Mouse (Mus musculus): ENCODE results near the gene Aebp2. TPM values are rescaled to one million over a fixed set of nuclear protein-coding genes. Genes with fewer than 3 reads are reported as not detected.
"Not testable (repeated sequence)": the region's sequence is repeated elsewhere in the genome, so short reads cannot be mapped to it uniquely, and the experiment has no call there.

Aebp2 gene
- polyA plus RNA-seq (2012; rRNA removed) = 46.4 and 47.9 TPM in 2 replicates

GRCm38 (mm10) chr6:140622391-140623225, at the start of gene Aebp2:
TSS of gene Aebp2 (plus strand) at chr6:140622663.
- H3K27ac ChIP-seq (ENCODE audit: insufficient read depth, low read length) = peak within 1 kb of the TSS; percentile 93
- WGBS = 48% methylated on average over 30 of the region's 30 CpGs
- TF ChIP-seq CTCF (IDR thresholded peaks at IDR 0.05; ENCODE audit: borderline replicate concordance, insufficient read depth, low read depth, low read length) (no peak), POLR2A (IDR thresholded peaks at IDR 0.05; ENCODE audit: borderline replicate concordance, insufficient read depth, low read length) (no peak)
- peaks cover 2% of the 10 kb centered on the region; the same call in 1 of the 2 replicates for H3K4me1 ChIP-seq (ENCODE audit: control insufficient read depth, insufficient read depth, low read length)
- no peaks in the 10 kb centered on the region for H3K27me3 ChIP-seq (ENCODE audit: control insufficient read depth, insufficient read depth, low read length)
- H3K4me3 ChIP-seq (replicated peaks; ENCODE audit: insufficient read depth, low read depth, low read length) = peak within 1 kb of the TSS; percentile 59
- DNase-seq = peak in 1 of 2 experiments; percentile 40

DNA sequence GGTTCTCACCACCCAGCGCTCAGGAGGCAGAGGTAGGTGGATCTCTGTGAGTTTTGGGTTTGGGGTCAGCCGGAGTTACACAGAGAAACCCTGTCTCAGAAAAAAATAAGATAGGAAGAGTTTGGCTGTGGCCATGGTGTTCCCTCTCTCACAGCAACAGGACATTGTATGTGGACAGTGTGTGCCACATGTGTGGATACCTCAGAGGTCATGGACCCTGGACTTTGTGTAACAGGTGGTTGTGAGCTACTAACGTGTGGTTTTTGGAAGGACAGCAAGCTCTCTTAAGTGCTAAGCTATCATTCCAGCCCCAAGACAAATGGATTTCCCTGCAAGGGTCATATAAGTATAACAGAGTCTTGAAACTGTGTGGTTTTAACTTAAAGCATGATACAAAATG, 47.5 kb upstream of the Aebp2 start:
- Histone ChIP-seq H3K4me3 (replicated peaks; ENCODE audit: insufficient read depth, low read depth, low read length) (no peak overlapping the region), H3K27ac (ENCODE audit: insufficient read depth, low read length) (no peak overlapping the region), H3K4me1 (ENCODE audit: control insufficient read depth, insufficient read depth, low read length) (peaks cover 4% of the 10 kb centered on the region; the same call in 1 of the 2 replicates), H3K27me3 (ENCODE audit: control insufficient read depth, insufficient read depth, low read length) (no peaks in the 10 kb centered on the region)
- DNase-seq = no peak
- 93% methylated on average over 3 of the region's 3 CpGs for WGBS
- TF ChIP-seq POLR2A (IDR thresholded peaks at IDR 0.05; ENCODE audit: borderline replicate concordance, insufficient read depth, low read length) (no peak), CTCF (IDR thresholded peaks at IDR 0.05; ENCODE audit: borderline replicate concordance, insufficient read depth, low read depth, low read length) (no peak)

DNA sequence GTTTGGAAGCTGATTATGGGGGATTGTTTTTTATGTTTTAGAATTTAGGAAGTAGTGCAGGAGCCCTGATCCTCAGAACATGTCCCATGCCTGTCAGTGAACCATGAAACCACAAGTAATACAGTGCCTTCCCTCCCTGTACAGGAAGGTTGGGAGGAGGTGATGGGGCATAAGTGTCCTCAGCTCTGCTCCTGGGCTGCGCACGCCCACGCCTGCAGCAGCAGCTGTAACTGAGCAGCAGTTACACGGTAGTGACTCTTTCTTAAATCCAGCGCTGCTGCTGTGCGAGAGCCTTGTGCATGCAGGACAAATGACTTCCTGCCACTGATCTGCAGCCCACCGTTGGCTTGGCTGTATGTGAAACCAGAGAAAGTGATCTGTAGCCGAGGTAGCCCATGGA, 46.3 kb upstream of the Aebp2 start:
- no peak overlapping the region for H3K27ac ChIP-seq (ENCODE audit: insufficient read depth, low read length)
- 87% methylated on average over 8 of the region's 8 CpGs for WGBS

GRCm38 (mm10) chr6:140576961-140577821, 45.3 kb upstream of the Aebp2 start:
- DNase-seq = no peak
- TF ChIP-seq CTCF (IDR thresholded peaks at IDR 0.05; ENCODE audit: borderline replicate concordance, insufficient read depth, low read depth, low read length) (peak; percentile 4; the same call in 1 of the 2 replicates), POLR2A (IDR thresholded peaks at IDR 0.05; ENCODE audit: borderline replicate concordance, insufficient read depth, low read length) (no peak)
- H3K4me3 ChIP-seq (replicated peaks; ENCODE audit: insufficient read depth, low read depth, low read length) = no peak overlapping the region
- no peaks in the 10 kb centered on the region for H3K27me3 ChIP-seq (ENCODE audit: control insufficient read depth, insufficient read depth, low read length)
- no peak overlapping the region for H3K27ac ChIP-seq (ENCODE audit: insufficient read depth, low read length)
- H3K4me1 ChIP-seq (ENCODE audit: control insufficient read depth, insufficient read depth, low read length) = peaks cover 2% of the 10 kb centered on the region; the same call in 1 of the 2 replicates
- 52% methylated on average over 18 of the region's 18 CpGs for WGBS

More for the DNA sequence above, 46.3 kb upstream of the Aebp2 start:
- Histone ChIP-seq H3K27me3 (ENCODE audit: control insufficient read depth, insufficient read depth, low read length) (no peaks in the 10 kb centered on the region), H3K4me1 (ENCODE audit: control insufficient read depth, insufficient read depth, low read length) (peaks cover 2% of the 10 kb centered on the region; the same call in 1 of the 2 replicates), H3K4me3 (replicated peaks; ENCODE audit: insufficient read depth, low read depth, low read length) (no peak overlapping the region)
- no peak for TF ChIP-seq CTCF (IDR thresholded peaks at IDR 0.05; ENCODE audit: borderline replicate concordance, insufficient read depth, low read depth, low read length)
- TF ChIP-seq POLR2A (IDR thresholded peaks at IDR 0.05; ENCODE audit: borderline replicate concordance, insufficient read depth, low read length) = no peak
- no peak for DNase-seq

DNA sequence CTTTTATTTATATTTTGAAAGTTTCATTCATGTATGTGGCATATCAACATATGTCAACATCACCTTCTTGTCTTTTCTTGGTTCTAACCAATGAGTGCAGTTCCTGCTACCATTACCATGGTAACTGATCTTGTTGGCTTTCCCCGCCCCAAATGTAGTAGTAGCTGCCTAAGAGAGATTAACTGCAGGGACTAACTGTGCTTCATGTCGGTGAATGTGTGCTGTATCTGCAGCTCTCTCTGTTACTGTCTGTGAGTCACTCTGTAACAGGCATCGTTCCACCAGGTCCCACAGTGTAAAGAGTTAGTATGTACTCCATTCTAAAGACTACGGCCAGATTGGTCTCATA, 44.7 kb upstream of the Aebp2 start:
- Histone ChIP-seq H3K4me1 (ENCODE audit: control insufficient read depth, insufficient read depth, low read length) (peaks cover 2% of the 10 kb centered on the region; the same call in 1 of the 2 replicates), H3K4me3 (replicated peaks; ENCODE audit: insufficient read depth, low read depth, low read length) (no peak overlapping the region), H3K27ac (ENCODE audit: insufficient read depth, low read length) (no peak overlapping the region), H3K27me3 (ENCODE audit: control insufficient read depth, insufficient read depth, low read length) (no peaks in the 10 kb centered on the region)
- WGBS = 94% methylated on average over 4 of the region's 4 CpGs
- no peak for TF ChIP-seq POLR2A (IDR thresholded peaks at IDR 0.05; ENCODE audit: borderline replicate concordance, insufficient read depth, low read length)
- no peak for DNase-seq

GRCm38 (mm10) chr6:140578985-140579384, 43.5 kb upstream of the Aebp2 start:
- H3K27me3 ChIP-seq (ENCODE audit: control insufficient read depth, insufficient read depth, low read length); H3K27ac ChIP-seq (ENCODE audit: insufficient read depth, low read length); DNase-seq; H3K4me1 ChIP-seq (ENCODE audit: control insufficient read depth, insufficient read depth, low read length); H3K4me3 ChIP-seq (replicated peaks; ENCODE audit: insufficient read depth, low read depth, low read length): not testable (repeated sequence)

DNA sequence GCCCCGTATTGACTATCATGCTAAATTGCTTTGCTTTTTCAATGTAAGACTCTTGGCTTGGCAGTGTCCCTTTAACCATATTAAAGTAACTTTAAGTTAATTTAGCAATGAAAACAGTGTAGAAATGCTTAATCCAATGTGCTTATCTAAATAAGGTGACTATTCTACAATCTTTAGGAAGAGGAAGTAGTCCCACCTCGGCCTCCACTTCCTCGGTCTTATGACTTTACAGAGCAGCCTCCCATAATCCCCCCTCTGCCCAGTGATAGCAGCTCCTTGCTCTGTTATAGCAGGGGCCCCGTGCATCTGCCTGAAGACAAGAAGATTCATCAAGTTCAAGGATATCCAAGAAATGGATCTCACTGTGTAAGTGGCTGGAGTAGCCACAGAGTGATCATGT, 42.3 kb upstream of the Aebp2 start:
- Histone ChIP-seq H3K4me1 (ENCODE audit: control insufficient read depth, insufficient read depth, low read length) (peaks cover 2% of the 10 kb centered on the region; the same call in 1 of the 2 replicates), H3K27ac (ENCODE audit: insufficient read depth, low read length) (no peak overlapping the region), H3K27me3 (ENCODE audit: control insufficient read depth, insufficient read depth, low read length) (no peaks in the 10 kb centered on the region), H3K4me3 (replicated peaks; ENCODE audit: insufficient read depth, low read depth, low read length) (no peak overlapping the region)
- DNase-seq = no peak
- TF ChIP-seq CTCF (IDR thresholded peaks at IDR 0.05; ENCODE audit: borderline replicate concordance, insufficient read depth, low read depth, low read length) = no peak
- TF ChIP-seq POLR2A (IDR thresholded peaks at IDR 0.05; ENCODE audit: borderline replicate concordance, insufficient read depth, low read length) = no peak
- 89% methylated on average over 4 of the region's 4 CpGs for WGBS
